Mouse (Mus musculus) kidney, adult 2 months (tissue): ENCODE data around the gene Stra6.

Source experiments
- CTCF ChIP-seq: fragments of 200-500 bp; conservative IDR thresholded peaks from 2 replicates; pipeline ENCODE4 v1.5.1; 2011; ENCODE audit warnings: low read depth, mild to moderate bottlenecking, control low read depth, low read length, moderate library complexity, mixed read lengths; ENCODE audit not compliant: insufficient read depth, insufficient read length
- POLR2A ChIP-seq: fragments of 200-500 bp; IDR thresholded peaks from one replicate; pipeline ENCODE4 v1.6.1; 2011; ENCODE audit warnings: low read depth, low read length, control low read depth

GRCm38 (mm10) chr9:58177165-58177564 lies 113.6 kb downstream of the Stra6 start:
- TF ChIP-seq POLR2A (no peak), CTCF (no peak)
